Mouse (Mus musculus): ENCODE measurements around the gene 2010111I01Rik.
"Not testable (repeated sequence)": the region's sequence is repeated elsewhere in the genome, so short reads cannot be mapped to it uniquely, and the experiment has no call there.

Gene 2010111I01Rik

GRCm38 (mm10) chr13:63080191-63080590, 115.5 kb downstream of the 2010111I01Rik start:
- DNase-seq (ENCODE audit: low spot score): no peak

- DNase-seq (ENCODE audit: low spot score): no peak
These were observed 116.1 kb downstream of the 2010111I01Rik start for GRCm38 (mm10) chr13:63080823-63081222.

- no peak for DNase-seq (ENCODE audit: low spot score)
These were observed 118.0 kb downstream of the 2010111I01Rik start for GRCm38 (mm10) chr13:63082555-63083136.

- not testable (repeated sequence) for DNase-seq (ENCODE audit: low spot score)
These were observed 118.4 kb downstream of the 2010111I01Rik start for GRCm38 (mm10) chr13:63083139-63083538.

- DNase-seq (ENCODE audit: low spot score): no peak
These were observed 119.0 kb downstream of the 2010111I01Rik start for GRCm38 (mm10) chr13:63083663-63084062.

GRCm38 (mm10) chr13:63087865-63088683, 123.4 kb downstream of the 2010111I01Rik start:
- DNase-seq (ENCODE audit: low spot score): no peak

- DNase-seq (ENCODE audit: low spot score): no peak
These were observed 124.8 kb downstream of the 2010111I01Rik start for GRCm38 (mm10) chr13:63089513-63089912.

- no peak for DNase-seq (ENCODE audit: low spot score)
These were observed 126.6 kb downstream of the 2010111I01Rik start for GRCm38 (mm10) chr13:63091246-63091645.

- no peak for DNase-seq (ENCODE audit: low spot score)
These were observed 127.6 kb downstream of the 2010111I01Rik start for GRCm38 (mm10) chr13:63092299-63092698.

GRCm38 (mm10) chr13:63092874-63093273, 128.2 kb downstream of the 2010111I01Rik start:
- no peak for DNase-seq (ENCODE audit: low spot score)

GRCm38 (mm10) chr13:63093636-63094035, 128.9 kb downstream of the 2010111I01Rik start:
- DNase-seq (ENCODE audit: low spot score): no peak

GRCm38 (mm10) chr13:63094317-63095131, 129.8 kb downstream of the 2010111I01Rik start:
- DNase-seq (ENCODE audit: low spot score): no peak

GRCm38 (mm10) chr13:63096764-63097163, 132.1 kb downstream of the 2010111I01Rik start:
- DNase-seq (ENCODE audit: low spot score): no peak

- no peak for DNase-seq (ENCODE audit: low spot score)
These were observed 132.8 kb downstream of the 2010111I01Rik start for GRCm38 (mm10) chr13:63097440-63097930.

- DNase-seq (ENCODE audit: low spot score): no peak
These were observed 137.1 kb downstream of the 2010111I01Rik start for GRCm38 (mm10) chr13:63101761-63102160.

GRCm38 (mm10) chr13:63102848-63103585, 138.3 kb downstream of the 2010111I01Rik start:
- no peak for DNase-seq (ENCODE audit: low spot score)

GRCm38 (mm10) chr13:63106574-63106973, 141.9 kb downstream of the 2010111I01Rik start:
- DNase-seq (ENCODE audit: low spot score): no peak

GRCm38 (mm10) chr13:63108601-63109000, 143.9 kb downstream of the 2010111I01Rik start:
- DNase-seq (ENCODE audit: low spot score): no peak

GRCm38 (mm10) chr13:63111297-63112042, 146.8 kb downstream of the 2010111I01Rik start:
- DNase-seq (ENCODE audit: low spot score): no peak

GRCm38 (mm10) chr13:63112043-63112597, 147.4 kb downstream of the 2010111I01Rik start:
- DNase-seq (ENCODE audit: low spot score): no peak

Measured in left cerebral cortex, adult 11 months (tissue).